Mouse (Mus musculus) left cerebral cortex, postnatal 14 days (tissue): ENCODE data around the gene Exoc3l4. TPM values are rescaled to one million over a fixed set of nuclear protein-coding genes. Genes with fewer than 3 reads are reported as not detected.

Experiments
- DNase-seq, 2 experiments: peaks; one replicate each; pipeline ENCODE4 v3.0.0; 2021 to 2022; ENCODE audit warnings: low spot score in 2 of 2, mixed read lengths in 1 of 2
- intact Hi-C: fragments of 180-260 bp; cut with DNase I; formaldehyde crosslinking; loops from one replicate; pipeline ENCODE4 v1.15.1; 2025
- total RNA-seq, 2 experiments: library from RNA; stranded (reverse); gene quantifications; 2 replicates each; pipeline ENCODE4 v1.2.3; 2021

Gene Exoc3l4
- total RNA-seq, 2 experiments from 2014 or later = 0.62 to 0.70 TPM

- intact Hi-C loops = no loop called here
Measured at GRCm38 (mm10) chr12:111445161-111445889, 28.5 kb downstream of the Exoc3l4 start.

GRCm38 (mm10) chr12:111445890-111446613 lies 29.2 kb downstream of the Exoc3l4 start:
- intact Hi-C loops = no loop called here
- DNase-seq = no peak

More at GRCm38 (mm10) chr12:111445161-111445889, 28.5 kb downstream of the Exoc3l4 start:
- no peak for DNase-seq

DNA sequence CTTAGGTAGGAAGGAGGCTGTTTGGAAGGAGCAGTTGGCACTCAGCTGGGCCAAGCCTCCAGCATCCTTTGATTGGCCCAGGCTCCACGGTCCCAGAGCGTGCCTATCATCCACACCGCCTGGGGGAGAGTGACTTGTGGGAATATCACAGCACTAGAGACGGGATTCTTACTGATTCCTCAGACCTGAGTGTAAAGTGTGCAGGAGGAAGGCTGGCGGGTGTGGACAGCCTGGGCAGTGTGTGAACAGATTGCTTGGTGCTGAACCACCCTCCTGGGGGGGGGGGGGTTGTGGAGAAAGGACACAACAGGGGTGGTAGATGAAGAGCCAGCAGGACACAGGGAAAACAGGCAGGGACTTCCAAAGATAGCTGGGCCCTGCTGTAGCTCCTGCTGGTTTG lies 29.9 kb downstream of the Exoc3l4 start:
- no peak for DNase-seq
- intact Hi-C loops = no loop called here

DNA sequence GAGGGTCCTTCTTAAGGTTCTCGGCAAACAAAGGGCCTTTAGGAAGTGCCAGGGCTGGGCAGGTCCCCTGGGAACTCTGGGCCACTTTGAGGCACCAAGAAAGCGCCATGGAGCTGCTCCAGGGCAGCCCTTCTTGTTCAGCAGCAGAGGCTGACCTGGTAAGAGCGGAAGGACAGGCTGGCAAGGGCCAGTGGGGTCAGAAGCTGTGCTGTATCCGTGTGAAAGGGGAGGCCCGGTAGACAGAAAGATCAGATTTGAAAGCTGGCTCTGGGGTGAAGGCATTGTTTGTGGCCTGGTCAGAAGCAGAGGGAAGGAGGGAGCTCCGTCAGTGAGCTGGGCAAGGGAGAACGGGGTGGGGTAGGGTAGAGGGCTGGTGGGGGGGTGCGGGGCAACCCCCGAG lies 30.5 kb downstream of the Exoc3l4 start:
- no peak for DNase-seq
- intact Hi-C loops = no loop called here

GRCm38 (mm10) chr12:111447898-111448760 lies 31.3 kb downstream of the Exoc3l4 start:
- DNase-seq = no peak
- intact Hi-C loops = no loop called here

GRCm38 (mm10) chr12:111448931-111449705 lies 32.3 kb downstream of the Exoc3l4 start:
- intact Hi-C loops = no loop called here

DNA sequence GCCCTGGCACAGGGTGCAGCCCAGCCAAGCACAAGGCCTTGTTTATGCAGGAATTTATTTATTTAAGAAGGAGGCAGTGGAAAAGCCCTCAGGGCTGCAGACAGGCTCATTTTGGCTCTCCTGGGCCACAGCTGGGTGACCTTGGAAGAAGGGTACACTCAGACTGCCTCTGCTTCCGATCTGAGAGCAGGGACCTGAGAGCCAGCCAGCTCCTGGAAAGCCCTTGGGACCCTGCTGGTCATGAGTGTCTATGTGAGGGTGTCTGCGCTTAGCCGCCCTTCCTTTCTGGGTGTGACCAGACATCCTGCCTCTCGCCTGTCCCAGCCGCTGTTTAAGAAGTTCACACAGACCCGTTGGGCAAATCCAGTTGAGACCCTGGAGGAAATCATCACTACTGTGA lies 33.5 kb downstream of the Exoc3l4 start:
- DNase-seq = no peak
- intact Hi-C loops = no loop called here

More at GRCm38 (mm10) chr12:111448931-111449705, 32.3 kb downstream of the Exoc3l4 start:
- DNase-seq = no peak

DNA sequence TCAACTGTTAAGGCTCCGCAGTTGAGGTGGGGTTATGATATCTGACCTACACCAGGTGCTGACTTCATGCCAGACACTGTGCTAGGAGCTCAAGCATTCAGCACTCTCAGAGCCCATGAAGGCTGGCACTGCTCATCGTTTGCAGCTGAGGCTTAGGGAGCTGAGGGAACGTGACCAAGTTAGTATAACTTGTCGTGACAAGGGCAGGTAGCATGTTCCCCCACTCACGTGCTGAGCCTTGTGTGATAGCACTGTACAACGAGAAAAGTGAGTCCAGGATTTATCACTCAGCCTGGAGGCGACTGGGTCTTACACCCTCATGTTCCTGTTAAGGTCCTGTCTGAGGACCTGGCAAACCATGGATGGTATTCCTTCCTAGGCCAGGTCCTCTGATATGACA lies 34.7 kb downstream of the Exoc3l4 start:
- DNase-seq = no peak
- intact Hi-C loops = no loop called here

- DNase-seq = no peak
- intact Hi-C loops = no loop called here
Measured at GRCm38 (mm10) chr12:111454021-111454420, 37.2 kb downstream of the Exoc3l4 start.

GRCm38 (mm10) chr12:111454543-111455280 lies 37.9 kb downstream of the Exoc3l4 start:
- no peak for DNase-seq
- intact Hi-C loops = no loop called here

GRCm38 (mm10) chr12:111455311-111455846 lies 38.6 kb downstream of the Exoc3l4 start:
- DNase-seq = no peak
- intact Hi-C loops = no loop called here

GRCm38 (mm10) chr12:111455860-111456259 lies 39.0 kb downstream of the Exoc3l4 start:
- intact Hi-C loops = no loop called here
- no peak for DNase-seq

- DNase-seq = no peak
- intact Hi-C loops = no loop called here
Measured at GRCm38 (mm10) chr12:111457742-111458141, 40.9 kb downstream of the Exoc3l4 start.

GRCm38 (mm10) chr12:111463570-111463969 lies 46.8 kb downstream of the Exoc3l4 start:
- intact Hi-C loops = no loop called here
- DNase-seq = no peak

GRCm38 (mm10) chr12:111466369-111466768 lies 49.6 kb downstream of the Exoc3l4 start:
- intact Hi-C loops = no loop called here
- no peak for DNase-seq

- intact Hi-C loops = no loop called here
- DNase-seq = no peak
Measured at GRCm38 (mm10) chr12:111468206-111468605, 51.4 kb downstream of the Exoc3l4 start.

- DNase-seq = peak; percentile 55 to 74
- intact Hi-C loops = no loop called here
Measured at GRCm38 (mm10) chr12:111469507-111469906, 52.7 kb downstream of the Exoc3l4 start.

GRCm38 (mm10) chr12:111471119-111471518 lies 54.3 kb downstream of the Exoc3l4 start:
- no peak for DNase-seq
- intact Hi-C loops = no loop called here
